Mouse (Mus musculus) adrenal gland, adult 10 weeks (tissue): ENCODE data around the gene Mvd. TPM values are rescaled to one million over a fixed set of nuclear protein-coding genes. Genes with fewer than 3 reads are reported as not detected.

Source experiments
- polyA plus RNA-seq: library from polyadenylated mRNA; stranded (reverse); fragments of 350-450 nt; fragmentation: Illumina TruSeq; extraction: RNeasy Lipid Tissue Mini Kit (QIAGEN cat#74804); gene quantifications from one replicate; pipeline ENCODE4 v1.2.3, GENCODE M21; 2014; ENCODE audit warnings: low read depth, low replicate concordance

Gene Mvd
- polyA plus RNA-seq, result not detected

GRCm38 (mm10) chr8:122443262-122444006, at the start of gene Mvd:
TSS of gene Mvd (minus strand) at chr8:122443422.

GRCm38 (mm10) chr8:122475580-122476320, 32.5 kb upstream of the Mvd start, which contains the start of the genes Rnf166 and Ctu2:
TSS of gene Rnf166 (minus strand) at chr8:122476064.
TSS of gene Ctu2 (plus strand) at chr8:122476143.

DNA sequence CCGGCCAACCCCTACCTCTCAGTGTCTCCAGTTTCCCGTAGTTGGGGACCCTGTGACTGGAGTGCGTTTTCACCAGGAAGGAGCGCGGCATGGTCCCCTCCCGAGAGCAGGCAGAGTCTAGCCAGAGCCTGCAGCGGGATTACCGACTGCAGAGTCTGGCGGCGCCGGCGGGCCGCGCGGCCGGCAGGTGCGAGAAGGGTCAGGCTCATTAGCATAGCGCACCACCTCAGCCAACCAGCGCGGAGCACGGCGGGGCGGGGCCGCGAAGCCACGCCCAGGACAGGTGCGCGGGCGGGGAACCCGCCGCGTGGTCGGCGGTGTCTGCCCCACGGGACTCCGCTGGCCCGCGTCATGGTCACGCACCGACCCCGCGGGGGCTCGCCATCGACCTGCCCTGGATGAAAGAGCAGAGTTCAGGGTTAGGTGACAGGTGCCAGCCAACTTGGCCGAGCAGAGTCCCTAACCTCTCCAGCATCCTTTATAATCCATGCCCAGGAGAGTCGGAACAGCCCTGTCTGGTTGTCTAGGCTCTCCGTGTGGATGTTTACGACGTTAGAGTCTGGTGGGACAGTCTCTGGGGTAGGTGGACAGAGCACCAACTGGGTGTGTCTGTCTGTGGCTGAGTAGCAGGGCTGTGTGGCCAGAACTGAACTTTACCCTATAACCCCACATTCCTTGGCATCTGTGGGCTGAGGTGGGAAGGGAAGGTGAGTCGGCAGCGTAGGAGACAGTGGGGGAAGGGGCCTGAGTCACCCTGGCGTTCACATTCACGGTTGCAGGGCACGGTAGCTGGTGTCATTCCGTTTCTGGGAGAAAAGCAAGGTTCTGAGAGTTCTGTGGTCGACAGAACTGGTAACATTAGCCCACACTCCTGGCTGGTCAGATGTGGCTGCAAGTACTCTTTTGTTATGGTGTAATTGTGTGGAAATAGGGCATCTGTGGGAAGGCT, 17.6 kb upstream of the Mvd start, which contains the start of gene Snai3:
TSS of gene Snai3 (minus strand) at position 210 of the 949 bp plus-strand sequence.

GRCm38 (mm10) chr8:122432443-122433268, 10.6 kb downstream of the Mvd start, which contains the start of gene Cyba:
TSS of gene Cyba (minus strand) at chr8:122432930.

DNA sequence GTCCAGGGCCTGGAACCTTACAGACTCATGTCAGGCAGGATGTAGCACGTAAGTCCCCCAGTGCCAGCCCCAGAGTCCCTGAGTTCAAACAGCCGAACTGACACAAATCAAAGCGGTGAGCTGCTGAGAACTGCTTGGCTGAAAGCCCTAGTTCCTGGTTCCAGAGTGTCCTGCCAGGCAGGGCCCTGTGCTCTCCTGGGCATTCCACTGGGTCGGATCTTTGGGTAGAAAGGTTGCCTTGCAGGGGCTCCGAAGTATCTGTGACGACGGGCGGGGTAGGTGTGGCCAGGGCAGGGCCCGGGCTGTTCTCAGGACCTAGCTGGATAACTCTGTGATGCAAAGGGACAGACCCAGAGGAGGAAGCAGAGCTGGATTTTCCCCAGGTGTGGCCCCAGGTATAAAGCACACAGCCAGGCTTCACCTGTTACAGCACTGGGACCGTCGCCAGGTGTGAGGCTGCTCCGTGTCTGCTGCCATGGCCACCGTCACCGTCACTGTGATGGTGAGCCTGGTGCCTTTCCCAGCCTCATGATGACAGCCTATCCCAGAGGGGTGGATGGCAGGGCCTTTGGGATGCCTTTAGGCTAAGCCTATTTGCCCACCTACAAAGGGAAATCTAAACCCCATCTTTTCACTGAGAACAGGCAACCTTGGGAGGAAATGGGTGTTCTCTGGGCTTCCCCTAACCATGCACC, 21.7 kb downstream of the Mvd start, which contains the start of gene Il17c:
TSS of gene Il17c (plus strand) at position 645 of the 695 bp plus-strand sequence.

Other genes with a start within 250 kb of the Mvd start
- gene Zfpm1, start 161.3 kb downstream of the Mvd start, polyA plus RNA-seq, result not detected
- gene Trhr2, start 82.7 kb downstream of the Mvd start, polyA plus RNA-seq, result not detected
- 13.2 TPM for gene Zc3h18, start 66.8 kb downstream of the Mvd start, polyA plus RNA-seq
- gene Il17c, start 21.4 kb downstream of the Mvd start, polyA plus RNA-seq, result not detected
- not detected for gene Cyba, start 10.5 kb downstream of the Mvd start, polyA plus RNA-seq
- not detected for gene Snai3, start 17.3 kb upstream of the Mvd start, polyA plus RNA-seq
- 25.4 TPM for gene Rnf166, start 32.6 kb upstream of the Mvd start, polyA plus RNA-seq
- not detected for gene Ctu2, start 32.7 kb upstream of the Mvd start, polyA plus RNA-seq
- gene Piezo1, start 107.9 kb upstream of the Mvd start, polyA plus RNA-seq, result 0.52 TPM
- 0.35 TPM for gene Cdt1, start 124.6 kb upstream of the Mvd start, polyA plus RNA-seq
- gene Aprt, start 133.5 kb upstream of the Mvd start, polyA plus RNA-seq, result not detected
- 0.93 TPM for gene Galns, start 168.0 kb upstream of the Mvd start, polyA plus RNA-seq
- 5.4 TPM for gene Trappc2l, start 168.2 kb upstream of the Mvd start, polyA plus RNA-seq
- not detected for gene Pabpn1l, start 179.3 kb upstream of the Mvd start, polyA plus RNA-seq